Mouse (Mus musculus): ENCODE measurements around the gene Olfr54. TPM values are rescaled to one million over a fixed set of nuclear protein-coding genes. Genes with fewer than 3 reads are reported as not detected.
"Not testable (repeated sequence)": the region's sequence is repeated elsewhere in the genome, so short reads cannot be mapped to it uniquely, and the experiment has no call there.

Gene Olfr54
- not detected for total RNA-seq (2022)

DNA sequence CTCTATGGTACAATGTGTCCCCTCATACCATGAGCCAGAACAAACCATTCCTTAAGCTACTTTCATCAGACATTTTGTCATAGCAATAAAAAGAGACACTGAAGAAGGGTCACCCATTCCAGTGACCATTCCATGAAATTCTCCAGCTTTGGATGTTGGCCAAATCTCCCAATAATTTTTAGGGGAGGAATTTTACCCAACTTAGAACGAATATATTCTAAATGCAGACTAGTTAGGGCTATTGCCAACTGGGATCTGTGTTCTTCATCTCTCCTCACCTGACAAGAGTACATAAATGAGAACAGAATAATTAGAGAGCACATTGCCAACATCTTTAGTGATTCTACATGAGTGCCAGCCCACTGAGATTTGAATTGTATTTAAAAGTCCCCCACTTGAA lies at the start of gene Olfr54:
TSS of gene Olfr54 (plus strand) at position 301 of the 400 bp plus-strand sequence.
- no peak for DNase-seq (ENCODE audit: low spot score in 2 of 2)

DNA sequence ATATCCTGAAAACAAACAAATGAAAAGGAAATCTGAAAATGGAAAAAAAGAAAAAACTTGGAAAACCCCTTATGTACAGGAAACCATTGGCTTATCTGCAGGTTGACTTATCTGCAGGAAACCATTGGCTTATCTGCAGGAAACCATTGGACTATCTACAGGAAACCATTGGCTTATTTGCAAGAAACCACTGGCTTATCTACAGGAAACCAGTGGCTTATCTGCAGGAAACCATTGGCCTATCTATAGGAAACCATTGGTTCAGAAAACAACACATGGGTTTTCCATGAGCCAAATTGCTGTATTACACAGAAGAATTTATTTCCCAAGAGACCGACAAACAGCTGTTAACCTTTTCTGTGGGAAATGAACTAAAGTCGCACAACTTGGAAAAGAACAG lies 49.1 kb upstream of the Olfr54 start:
- no peak for DNase-seq (ENCODE audit: low spot score in 2 of 2)

DNA sequence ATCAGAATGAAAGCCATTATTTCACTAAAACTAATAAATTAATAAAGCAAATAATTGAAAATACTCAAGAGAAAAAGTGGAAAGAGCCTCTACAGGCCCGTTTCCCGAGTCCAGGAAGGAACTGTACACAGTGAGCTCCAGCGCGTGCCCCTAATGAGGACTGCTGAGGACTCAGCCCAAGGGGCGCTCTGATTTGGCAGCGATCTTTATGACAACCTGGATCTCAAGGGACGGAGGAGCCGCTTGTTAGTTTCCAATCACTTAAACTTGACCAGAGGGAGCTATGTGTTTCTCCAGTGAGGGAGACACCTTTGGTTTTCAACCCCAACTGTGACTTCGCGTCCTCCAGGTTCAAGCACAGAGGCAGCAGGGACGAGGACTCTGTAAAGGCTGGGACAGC lies 47.8 kb upstream of the Olfr54 start, which contains the start of gene Olfr1378:
TSS of gene Olfr1378 (plus strand) at position 301 of the 400 bp plus-strand sequence.
- no peak for DNase-seq (ENCODE audit: low spot score in 2 of 2)

DNA sequence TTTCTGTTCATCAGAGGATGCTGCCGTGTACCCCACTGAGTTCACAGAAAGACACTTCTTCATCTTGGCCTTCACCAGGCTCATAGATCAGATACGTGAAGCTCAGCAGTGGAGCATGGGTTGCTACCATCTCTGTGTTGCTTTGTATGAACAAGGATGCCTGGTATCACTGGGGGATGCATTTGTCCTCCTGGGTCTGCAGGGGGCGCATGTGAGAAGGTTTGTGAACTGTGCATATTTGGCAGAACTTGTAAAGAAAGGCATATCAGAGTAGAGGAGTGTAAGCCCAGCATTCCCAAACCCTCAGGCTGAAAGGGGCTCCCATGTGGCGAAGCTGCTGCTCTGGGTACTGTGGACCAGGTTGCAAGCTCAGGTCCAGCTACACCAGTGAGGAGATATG lies 36.8 kb upstream of the Olfr54 start:
- no peak for DNase-seq (ENCODE audit: low spot score in 2 of 2)

DNA sequence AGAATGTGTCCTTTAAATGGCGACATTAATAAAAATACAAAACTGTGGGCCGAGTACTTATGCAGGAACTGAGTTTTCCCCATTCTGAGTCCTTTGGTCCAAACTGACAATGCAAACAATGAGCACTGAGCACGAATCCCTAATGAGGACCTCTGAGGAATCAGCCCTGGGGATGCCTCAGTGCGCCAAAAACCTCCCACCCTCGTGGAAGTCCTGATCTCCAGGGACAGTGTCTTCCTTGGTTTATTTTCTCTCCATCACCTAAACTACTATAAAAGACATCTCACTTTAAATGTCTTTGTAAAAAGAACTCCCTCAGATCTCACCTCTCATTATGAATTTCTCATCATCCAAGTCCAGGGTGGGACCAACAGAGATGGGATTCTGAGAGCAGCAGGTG lies 32.4 kb upstream of the Olfr54 start, which contains the start of gene Olfr1377:
TSS of gene Olfr1377 (plus strand) at position 301 of the 400 bp plus-strand sequence.
- DNase-seq (ENCODE audit: low spot score in 2 of 2), result no peak

DNA sequence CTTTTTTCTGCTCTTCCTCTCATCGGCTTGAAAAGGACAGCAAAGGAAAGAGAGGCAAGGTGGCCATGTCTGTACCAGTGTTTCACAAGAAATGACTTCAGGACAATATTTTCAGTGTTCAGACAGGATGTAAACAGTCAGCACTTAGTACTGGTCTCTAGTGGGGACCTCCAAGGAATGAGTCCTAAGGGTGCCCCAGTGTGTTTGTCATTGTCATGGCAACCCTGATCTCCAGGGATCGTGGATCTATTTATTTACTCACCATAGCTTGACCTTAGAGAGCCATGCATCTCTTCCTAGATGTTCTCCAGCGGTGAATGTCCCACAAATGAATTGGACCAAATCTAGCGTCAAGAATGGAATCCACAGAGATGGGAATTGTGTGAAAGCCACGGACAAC lies 10.7 kb upstream of the Olfr54 start, which contains the start of gene Olfr51:
TSS of gene Olfr51 (plus strand) at position 301 of the 400 bp plus-strand sequence.
- DNase-seq (ENCODE audit: low spot score in 2 of 2), result no peak

DNA sequence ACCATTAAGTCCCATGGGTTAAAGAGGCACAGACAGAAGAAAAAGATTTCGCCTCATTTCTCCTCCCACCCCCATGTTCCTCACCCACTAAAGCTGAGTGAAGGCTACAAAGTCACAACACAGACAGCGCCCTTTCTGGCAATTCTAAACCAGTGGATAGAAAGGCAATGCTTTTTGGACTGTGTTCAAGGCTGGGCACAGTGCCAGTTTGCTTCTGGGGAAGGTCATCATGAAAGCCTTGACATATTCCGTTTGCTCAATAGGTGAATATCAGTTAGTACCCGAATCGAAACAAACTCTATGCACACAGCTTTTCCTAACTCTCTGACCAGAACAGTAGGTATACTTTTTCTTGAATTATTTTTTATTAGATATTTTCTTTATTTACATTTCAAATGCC lies 2.2 kb upstream of the Olfr54 start:
- no peak for DNase-seq (ENCODE audit: low spot score in 2 of 2)

DNA sequence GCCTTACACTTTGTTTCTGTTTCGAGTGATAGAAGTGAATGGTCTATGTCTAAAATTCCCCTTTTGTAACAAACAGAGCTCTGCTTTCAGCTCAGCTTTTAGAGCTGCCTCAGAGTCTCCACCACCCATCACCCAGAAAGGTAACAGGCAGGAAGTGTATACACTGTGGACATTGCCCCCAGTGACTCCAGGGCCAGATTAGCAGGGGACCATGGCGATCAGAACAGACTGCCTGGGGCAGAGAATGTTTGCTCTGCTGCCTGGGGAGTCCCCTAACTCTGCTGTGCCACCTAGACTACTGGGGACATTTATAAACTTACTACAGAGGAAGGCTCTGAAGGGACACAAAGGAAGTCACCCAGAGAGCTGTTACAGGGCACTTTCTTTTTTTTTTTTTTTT lies 2.3 kb downstream of the Olfr54 start:
- DNase-seq (ENCODE audit: low spot score in 2 of 2), result no peak

DNA sequence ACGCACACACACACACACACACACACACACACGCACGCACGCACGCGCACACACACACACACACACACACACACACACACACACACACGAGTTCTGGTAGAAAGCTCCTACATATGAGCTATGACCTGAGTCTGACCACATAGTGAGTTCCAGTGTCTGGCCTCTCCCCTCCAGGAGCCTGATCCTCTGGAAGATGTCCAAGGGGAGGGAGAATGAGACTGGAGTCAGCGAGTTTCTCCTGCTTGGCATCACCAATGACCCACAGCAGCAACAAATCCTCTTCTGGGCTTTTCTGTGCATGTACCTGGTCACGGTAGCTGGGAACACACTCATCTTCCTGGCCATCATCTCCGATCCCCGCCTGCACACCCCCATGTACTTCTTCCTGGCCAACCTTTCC lies 12.8 kb downstream of the Olfr54 start:
- DNase-seq (ENCODE audit: low spot score in 2 of 2), result not testable (repeated sequence)

DNA sequence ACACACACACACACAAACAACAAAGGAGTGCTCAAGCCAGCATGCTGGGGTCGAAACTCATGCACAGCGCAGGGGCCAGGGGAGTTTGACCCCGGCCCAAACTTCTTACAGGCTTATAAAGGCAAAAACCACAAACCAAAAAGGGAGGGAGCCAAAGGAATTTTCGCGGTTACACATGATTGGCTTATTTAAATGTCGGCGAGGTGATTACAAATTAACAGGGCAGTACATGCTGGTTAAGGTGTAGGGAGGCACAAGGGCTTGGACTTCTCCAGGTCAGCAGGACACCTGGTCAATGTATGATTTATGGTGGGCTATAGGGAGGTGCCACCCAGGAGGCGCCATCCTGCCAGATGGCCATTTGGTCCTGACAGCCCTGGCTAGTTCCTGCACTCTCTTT lies 15.3 kb downstream of the Olfr54 start:
- DNase-seq (ENCODE audit: low spot score in 2 of 2), result not testable (repeated sequence)

DNA sequence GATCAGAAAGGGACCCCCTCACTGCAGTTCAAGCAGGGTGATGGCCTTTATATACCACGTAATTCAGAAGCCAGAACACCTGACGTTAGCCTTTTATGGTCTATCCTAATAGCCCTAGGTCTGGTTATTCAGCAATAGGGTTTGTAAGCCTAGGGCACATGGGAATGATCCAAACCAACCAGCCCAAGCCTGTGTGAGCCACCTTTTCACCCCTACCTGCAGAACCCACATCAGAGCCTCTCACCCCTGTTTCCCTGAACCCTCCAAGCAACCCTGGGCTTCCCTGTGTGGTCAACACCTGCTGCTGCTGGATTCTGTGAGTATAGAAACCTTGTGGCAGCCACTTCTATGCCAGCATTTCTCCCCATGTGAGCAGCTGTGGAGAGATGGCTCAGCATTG lies 16.2 kb downstream of the Olfr54 start:
- DNase-seq (ENCODE audit: low spot score in 2 of 2), result no peak

DNA sequence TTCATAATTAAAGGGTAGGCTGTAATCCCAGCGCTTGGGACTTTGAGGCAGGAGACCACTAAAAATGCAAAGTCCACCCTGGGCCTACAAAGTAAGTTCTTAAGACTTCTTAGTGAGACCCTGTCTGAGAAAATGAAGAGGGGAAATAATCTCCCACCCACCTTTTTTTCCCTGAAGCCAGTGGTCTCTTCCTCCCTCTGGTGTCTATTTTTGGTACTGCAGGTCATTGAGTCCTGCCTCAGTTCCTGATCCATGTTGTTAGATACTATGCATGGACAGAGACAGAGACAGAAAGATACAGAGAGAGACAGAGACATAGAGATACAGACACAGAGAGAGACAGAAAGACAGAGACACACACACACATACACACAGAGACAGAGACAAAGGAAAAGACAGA lies 18.8 kb downstream of the Olfr54 start:
- DNase-seq (ENCODE audit: low spot score in 2 of 2), result no peak

DNA sequence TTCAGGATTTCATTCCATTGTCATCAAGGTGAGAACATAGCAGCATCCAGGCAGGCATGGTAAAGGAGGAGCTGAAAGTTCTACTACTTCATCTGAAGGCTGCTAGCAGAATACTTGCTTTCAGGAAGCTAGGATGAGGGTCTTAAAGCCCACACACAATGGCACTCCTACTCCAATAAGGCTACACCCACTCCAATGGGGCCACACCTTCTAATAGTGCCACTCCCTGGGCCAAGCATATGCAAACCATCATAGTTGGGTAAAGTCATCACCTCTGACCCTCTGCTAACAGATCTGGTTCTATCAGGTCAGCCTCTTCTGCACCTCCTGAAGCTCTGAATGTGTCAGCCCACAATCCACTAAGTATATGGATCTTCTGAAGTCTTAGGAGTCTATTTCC lies 20.1 kb downstream of the Olfr54 start:
- DNase-seq (ENCODE audit: low spot score in 2 of 2), result not testable (repeated sequence)

DNA sequence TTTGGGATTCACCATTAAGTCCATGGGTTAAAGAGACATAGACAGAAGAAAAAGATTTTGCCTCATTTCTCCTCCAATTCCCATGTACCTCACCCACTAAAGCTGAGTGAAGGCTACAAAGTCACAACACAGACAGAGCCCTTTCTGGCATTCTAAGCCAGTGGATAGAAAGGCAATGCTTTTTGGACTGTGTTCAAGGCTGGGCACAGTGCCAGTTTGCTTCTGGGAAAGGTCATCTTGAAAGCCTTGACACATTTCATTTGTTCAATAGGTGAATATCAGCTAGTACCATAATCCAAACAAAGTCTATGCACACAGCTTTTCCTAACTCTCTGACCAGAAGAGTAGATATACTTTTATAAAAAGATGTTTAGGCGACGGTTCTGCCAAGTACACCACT lies 21.9 kb downstream of the Olfr54 start:
- no peak for DNase-seq (ENCODE audit: low spot score in 2 of 2)

DNA sequence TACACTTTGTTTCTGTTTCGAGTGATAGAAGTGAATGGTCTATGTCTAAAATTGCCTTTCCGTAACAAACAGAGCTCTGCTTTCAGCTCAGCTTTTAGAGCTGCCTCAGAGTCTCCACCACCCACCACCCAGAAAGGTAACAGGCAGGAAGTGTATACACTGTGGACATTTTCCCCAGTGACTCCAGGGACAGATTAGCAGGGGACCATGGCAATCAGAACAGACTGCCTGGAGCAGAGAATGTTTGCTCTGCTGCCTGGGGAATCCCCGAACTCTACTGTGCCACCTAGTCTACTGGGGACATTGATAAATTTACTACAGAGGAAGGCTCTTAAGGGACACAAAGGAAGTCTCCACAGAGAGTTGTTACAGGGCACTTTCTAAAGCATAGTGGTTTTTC lies 30.7 kb downstream of the Olfr54 start:
- not testable (repeated sequence) for DNase-seq (ENCODE audit: low spot score in 2 of 2)

DNA sequence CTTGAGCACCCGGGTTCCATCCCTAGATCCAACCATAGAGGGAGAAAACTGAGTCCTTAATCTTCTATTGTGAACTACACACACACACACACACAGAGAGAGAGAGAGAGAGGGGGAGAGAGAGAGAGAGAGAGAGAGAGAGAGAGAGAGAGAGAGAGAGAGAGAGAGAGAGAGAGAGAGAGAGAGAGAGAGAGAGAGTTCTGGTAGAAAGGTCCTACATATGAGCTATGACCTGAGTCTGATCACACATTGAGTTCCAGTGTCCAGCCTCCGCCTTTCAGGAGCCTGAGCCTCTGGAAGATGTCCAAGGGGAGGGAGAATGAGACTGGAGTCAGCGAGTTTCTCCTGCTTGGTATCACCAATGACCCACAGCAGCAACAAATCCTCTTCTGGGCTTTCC lies 33.8 kb downstream of the Olfr54 start, which contains the start of gene Olfr1375:
TSS of gene Olfr1375 (plus strand) at position 301 of the 400 bp plus-strand sequence.
- DNase-seq (ENCODE audit: low spot score in 2 of 2), result not testable (repeated sequence)

DNA sequence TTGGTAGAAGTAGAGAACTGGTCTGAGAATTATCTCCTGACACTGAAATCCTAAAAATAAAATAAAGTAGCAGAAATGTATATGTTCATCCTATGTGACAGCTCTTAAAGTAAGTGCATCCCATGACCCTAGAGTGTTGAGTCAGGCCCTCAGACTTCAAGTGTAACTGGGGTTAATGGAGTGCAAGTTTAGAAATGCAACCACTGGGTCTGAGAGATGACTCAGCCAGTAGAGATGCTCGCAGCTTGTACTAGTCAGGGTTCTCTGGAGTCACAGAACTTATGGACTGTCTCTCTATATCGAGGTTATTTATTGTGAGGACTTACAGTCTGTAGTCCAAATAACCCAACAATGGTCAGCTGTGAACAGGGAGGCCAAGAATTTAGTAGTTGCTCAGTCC lies 37.6 kb downstream of the Olfr54 start:
- DNase-seq (ENCODE audit: low spot score in 2 of 2), result no peak

DNA sequence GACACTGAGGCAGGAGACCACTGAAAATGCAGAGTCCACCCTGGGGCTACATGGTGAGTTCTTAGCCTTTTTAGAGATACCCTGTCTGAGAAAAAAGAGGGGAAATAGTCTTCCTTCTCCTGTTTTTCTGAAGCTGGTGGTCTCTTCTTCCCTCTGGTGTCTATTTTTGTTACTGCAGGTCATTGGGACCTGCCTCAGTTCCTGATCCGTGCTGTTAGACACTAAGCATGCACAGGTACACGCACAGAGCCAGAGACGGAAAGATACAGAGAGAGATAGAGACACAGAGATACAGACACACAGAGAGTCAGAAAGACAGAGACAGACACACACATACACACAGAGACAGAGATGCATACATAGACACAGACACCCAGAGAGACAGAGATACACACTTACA lies 39.2 kb downstream of the Olfr54 start:
- DNase-seq (ENCODE audit: low spot score in 2 of 2), result no peak

DNA sequence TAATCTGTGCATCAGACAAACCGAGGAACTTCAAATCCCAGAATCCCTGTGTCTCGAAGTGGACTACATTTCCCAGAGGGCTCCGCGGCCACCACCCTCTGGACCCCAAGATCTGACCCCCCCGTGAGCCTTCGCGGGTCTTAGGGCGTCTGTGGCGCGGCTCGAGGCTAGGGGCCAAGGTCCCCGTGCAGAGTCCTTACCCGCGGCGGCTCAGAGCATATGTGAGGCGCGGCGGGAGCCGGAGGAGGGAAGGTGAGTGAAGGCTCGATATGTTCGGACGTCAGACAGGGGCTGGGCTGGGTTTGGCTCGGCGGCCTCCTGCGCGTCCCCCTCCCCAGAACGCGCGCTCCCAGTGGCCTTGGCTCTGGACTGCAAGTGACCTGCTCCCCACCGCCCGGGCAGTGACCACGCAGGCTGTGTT lies 45.1 kb downstream of the Olfr54 start, which contains the start of gene Zfp354a:
TSS of gene Zfp354a (plus strand) at position 107 of the 421 bp plus-strand sequence.
- peak; percentile 48 to 53 for DNase-seq (ENCODE audit: low spot score in 2 of 2)

DNA sequence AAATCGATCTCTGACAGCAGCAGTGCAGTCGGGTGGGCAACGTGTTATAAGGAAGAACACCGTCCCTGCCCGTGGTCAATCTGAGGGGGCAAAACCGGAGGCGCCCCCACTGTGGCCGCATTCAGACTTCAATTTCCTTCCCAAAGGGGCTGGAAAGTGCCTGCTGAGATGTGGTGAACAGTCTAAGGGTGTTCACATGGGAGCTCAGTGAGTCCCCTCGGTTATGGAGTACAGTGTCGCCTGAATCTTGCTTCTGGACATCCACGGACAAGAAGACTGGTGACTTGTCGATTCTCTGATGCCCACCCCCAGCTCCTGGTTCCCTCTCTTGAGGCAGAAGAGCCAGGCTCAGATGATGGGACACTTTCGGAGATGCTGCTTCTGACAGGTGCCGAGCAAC lies 45.6 kb downstream of the Olfr54 start:
- peak in 1 of 2 experiments; percentile 10 for DNase-seq (ENCODE audit: low spot score in 2 of 2)

DNA sequence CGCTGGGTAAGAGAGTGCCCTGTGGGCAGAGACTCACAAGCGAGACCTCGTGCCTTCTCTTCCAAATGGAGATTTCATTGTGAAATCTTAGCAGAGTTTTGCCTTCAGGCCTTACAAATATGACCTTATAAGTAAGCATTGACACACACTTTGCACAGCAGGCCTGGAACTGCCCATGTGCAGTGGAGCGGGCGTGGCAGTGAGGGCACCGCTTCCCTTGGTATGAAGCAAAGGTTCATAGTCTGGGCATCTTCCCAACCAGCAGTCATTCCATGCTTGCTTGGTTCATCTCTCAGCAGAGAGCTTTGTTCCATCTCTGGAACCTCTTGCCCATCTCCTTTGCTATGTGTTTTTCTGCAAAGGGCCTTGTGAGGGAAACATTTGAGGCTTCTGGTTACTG lies 46.9 kb downstream of the Olfr54 start:
- no peak for DNase-seq (ENCODE audit: low spot score in 2 of 2)

DNA sequence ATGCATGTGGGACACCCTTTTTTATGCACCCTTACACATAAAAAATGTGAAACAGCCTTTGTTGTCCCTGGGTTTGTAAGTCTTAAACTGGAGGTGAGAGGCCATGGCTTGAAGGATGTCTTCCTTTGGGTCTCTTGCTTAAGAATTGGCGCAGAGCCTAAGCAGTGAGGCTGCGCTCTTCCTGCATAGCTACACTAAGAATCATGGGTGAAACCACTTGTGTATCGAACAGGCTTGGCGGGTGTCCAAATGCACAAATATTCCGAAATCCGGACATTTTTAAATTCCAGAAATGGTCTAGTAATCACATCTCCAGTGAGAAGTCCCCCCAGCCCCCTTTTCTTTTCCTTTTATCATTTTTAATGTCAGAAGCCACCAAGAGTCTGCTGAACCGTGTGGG lies 49.2 kb downstream of the Olfr54 start:
- no peak for DNase-seq (ENCODE audit: low spot score in 2 of 2)

DNA sequence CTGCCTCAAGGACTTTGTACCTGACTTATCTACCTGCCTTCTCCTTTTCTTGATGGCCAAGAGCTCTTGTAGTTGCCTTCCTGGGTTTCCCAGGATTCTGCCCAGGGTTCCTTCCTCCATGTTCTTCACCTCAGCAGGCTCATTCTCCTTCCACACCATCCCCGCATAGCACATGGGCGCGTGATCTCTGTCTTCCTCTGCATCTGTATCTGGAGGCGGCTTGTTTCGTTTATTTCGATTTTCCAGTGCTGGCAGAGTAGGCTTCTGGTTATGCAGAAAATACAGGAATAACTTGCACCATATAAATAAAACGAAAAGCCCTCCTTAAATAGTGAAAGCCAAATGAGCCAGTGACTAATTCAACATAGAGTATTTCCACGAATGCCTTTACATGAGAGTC lies 49.8 kb downstream of the Olfr54 start:
- DNase-seq (ENCODE audit: low spot score in 2 of 2), result peak in 1 of 2 experiments; percentile 22

Data from left cerebral cortex, adult 8-10 months (tissue).